Mouse (Mus musculus) embryonic fibroblast, embryonic 13.5 days (primary cell): ENCODE measurements at regions not wholly inside any gene's neighbourhood (a gene's known extent, or its start where the extent isn't known, plus 50 kb on each side); places are given as distances from the start of the nearest gene placed in this dataset.

Experiments used
- CTCF ChIP-seq: IDR thresholded peaks from 2 replicates; pipeline ENCODE4 v1.5.1; 2011; ENCODE audit warnings: mild to moderate bottlenecking, control low read depth, low read length, moderate library complexity, borderline replicate concordance; ENCODE audit not compliant: insufficient read depth
- POLR2A ChIP-seq: IDR thresholded peaks from 2 replicates; pipeline ENCODE4 v1.6.1; 2011; ENCODE audit warnings: low read depth, mild to moderate bottlenecking, control low read depth, low read length, moderate library complexity

DNA sequence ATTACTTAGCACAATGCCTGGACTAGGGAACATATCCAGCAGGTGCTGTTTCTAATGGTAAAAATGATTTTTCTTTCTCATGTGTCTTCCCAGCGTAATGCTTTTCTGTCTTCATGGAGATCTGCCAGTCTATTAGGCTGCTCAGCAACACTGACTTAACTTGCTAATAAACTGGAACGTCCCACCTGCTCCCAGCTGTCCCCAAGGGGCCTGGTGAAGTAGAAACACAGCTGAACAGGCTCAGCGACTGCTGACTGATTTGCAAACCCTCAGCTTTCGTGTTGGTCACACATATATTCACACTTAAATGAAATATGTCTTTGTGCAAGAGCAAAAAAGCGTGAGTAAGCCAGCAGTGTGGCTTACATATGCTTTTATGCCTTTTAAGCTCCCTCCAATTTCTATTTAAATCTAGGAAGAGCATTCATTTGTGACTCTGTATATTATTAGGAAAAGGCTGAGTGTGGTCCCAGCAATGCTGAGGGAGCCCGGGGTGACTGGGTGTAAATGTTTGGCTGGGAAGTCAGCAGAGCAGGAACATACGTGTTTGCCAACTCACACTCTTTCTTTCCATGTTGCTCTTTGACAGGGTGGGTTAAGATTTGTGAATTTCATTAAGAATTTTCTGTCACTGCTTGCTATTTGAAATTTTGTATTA lies 146.7 kb upstream of the Rgmb start:
- TF ChIP-seq CTCF = no peak
- TF ChIP-seq POLR2A = no peak
